Mouse (Mus musculus) small intestine, adult 2 months (tissue): ENCODE data around the gene Kcnk12. TPM values are rescaled to one million over a fixed set of nuclear protein-coding genes. Genes with fewer than 3 reads are reported as not detected.
A peak's percentile ranks its signal among the peaks of the same experiment; 100 is the strongest.

Source experiments
- H3K27ac ChIP-seq: fragments of 200-500 bp; 2 replicates; pipeline ENCODE4 v1.5.1; 2012; ENCODE audit warnings: low read depth, low read length, control low read depth, inconsistent platforms; ENCODE audit not compliant: insufficient read depth
- H3K27me3 ChIP-seq: fragments of 200-500 bp; 2 replicates; pipeline ENCODE4 v1.6.1; 2012; ENCODE audit warnings: mild to moderate bottlenecking, moderate library complexity, low read length, inconsistent platforms; ENCODE audit not compliant: control insufficient read depth, insufficient read depth
- H3K36me3 ChIP-seq: fragments of 200-500 bp; 2 replicates; pipeline ENCODE4 v1.6.1; 2012; ENCODE audit warnings: mild to moderate bottlenecking, low read length, control low read depth, inconsistent platforms; ENCODE audit not compliant: control insufficient read depth, insufficient read depth
- H3K4me1 ChIP-seq: fragments of 200-500 bp; 2 replicates; pipeline ENCODE4 v1.6.1; 2012; ENCODE audit warnings: low read length, inconsistent platforms, mixed read lengths; ENCODE audit not compliant: control insufficient read depth, insufficient read depth, insufficient read length
- H3K4me3 ChIP-seq: fragments of 200-500 bp; 2 replicates; pipeline ENCODE4 v1.5.1; 2012; ENCODE audit warnings: low read depth, mild to moderate bottlenecking, control low read depth, inconsistent platforms, low read length, moderate library complexity
- CTCF ChIP-seq: fragments of 200-500 bp; IDR thresholded peaks from 2 replicates; pipeline ENCODE4 v1.5.1; 2012; ENCODE audit warnings: low read depth, mild to moderate bottlenecking, control low read depth, inconsistent platforms, low read length, moderate library complexity, mixed read lengths; ENCODE audit not compliant: insufficient replicate concordance, insufficient read length; ENCODE audit errors: extremely low read depth
- POLR2A ChIP-seq: fragments of 200-500 bp; IDR thresholded peaks from 2 replicates; pipeline ENCODE4 v1.6.1; 2012; ENCODE audit warnings: low read depth, mild to moderate bottlenecking, control low read depth, inconsistent platforms, low read length, moderate library complexity
- WGBS: fragments of 180-500 bp; shearing (Covaris S2); methylation state at CpG from one replicate; pipeline ENCODE4 v1.1.7; 2018; 5-methylcytosine and 5-hydroxymethylcytosine counted together
- polyA plus RNA-seq: library from polyadenylated mRNA; depleted of rRNA; stranded (reverse); fragments of >200 nt; gene quantifications from 2 replicates; pipeline ENCODE4 v1.2.3, GENCODE M21; 2012

Kcnk12 gene
- polyA plus RNA-seq, 1 experiment = 0.33 TPM

GRCm38 (mm10) chr17:87785721-87786120 lies 12.1 kb downstream of the Kcnk12 start:
- Histone ChIP-seq H3K27ac (no peak overlapping the region), H3K27me3 (no peaks in the 10 kb centered on the region), H3K4me1 (no peaks in the 10 kb centered on the region), H3K36me3 (no peaks in the 10 kb centered on the region), H3K4me3 (no peak overlapping the region)
- WGBS = 94% methylated on average over 15 of the region's 15 CpGs
- TF ChIP-seq POLR2A = no peak
- TF ChIP-seq CTCF = no peak

DNA sequence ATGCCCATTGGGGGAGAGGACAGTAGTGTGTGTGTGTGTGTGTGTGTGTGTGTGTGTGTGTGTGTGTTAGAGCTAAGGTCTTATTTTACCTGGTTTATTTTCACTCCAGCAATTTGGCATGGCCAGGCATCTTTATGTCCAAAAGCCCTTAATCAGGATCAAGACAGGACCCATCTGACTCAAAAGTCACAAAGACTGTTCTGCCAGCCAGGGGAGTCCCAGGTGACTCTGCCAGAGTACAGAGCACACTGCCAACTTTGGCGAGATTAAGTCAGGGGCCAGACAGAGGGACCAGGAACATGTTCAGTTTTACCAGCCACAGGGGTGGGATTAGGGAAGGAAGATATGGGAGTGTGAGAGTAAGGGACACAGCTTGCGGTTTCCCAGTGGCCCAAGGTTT lies 12.9 kb downstream of the Kcnk12 start:
- H3K4me3 ChIP-seq = no peak overlapping the region
- H3K27me3 ChIP-seq = no peaks in the 10 kb centered on the region
- no peaks in the 10 kb centered on the region for H3K36me3 ChIP-seq
- TF ChIP-seq CTCF (no peak), POLR2A (no peak)
- no peak overlapping the region for H3K27ac ChIP-seq
- WGBS = 76% methylated on average over 2 of the region's 2 CpGs
- H3K4me1 ChIP-seq = no peaks in the 10 kb centered on the region

DNA sequence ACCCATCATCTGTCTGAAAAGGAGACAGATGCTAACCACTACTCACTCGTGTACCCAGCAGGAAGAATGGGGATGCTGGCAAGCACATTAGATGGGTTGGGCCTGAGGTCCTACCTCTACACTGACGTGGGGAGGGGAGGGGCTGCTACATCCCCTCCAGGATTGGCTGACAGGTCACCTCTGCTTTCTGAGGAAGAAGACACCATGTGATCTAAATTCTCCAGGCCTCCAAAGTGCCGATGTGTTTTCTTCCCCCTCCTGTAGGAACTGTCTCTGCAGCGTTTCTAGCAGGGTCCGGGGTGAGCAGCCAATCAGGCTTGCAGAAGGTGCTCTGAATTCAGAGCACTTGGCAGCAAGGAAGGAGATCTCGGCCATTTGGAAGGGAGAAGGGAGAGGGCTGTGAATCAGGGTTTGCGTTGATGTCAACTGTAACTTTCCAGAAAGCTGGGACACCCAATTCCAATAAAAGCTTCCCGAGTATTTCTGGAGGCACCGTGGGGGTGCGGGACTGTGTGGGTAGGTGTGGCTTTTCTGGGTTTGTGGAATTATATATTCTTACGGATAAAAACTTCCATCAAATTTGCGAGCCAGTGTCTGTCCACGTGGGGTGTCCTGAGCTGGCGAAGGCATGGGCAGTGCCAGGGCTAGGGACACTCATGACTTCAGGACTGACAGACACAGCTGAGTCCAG lies 13.5 kb downstream of the Kcnk12 start:
- WGBS = 64% methylated on average over 14 of the region's 14 CpGs
- no peak overlapping the region for H3K4me3 ChIP-seq
- no peaks in the 10 kb centered on the region for H3K27me3 ChIP-seq
- no peak overlapping the region for H3K27ac ChIP-seq
- TF ChIP-seq CTCF (no peak), POLR2A (no peak)
- H3K4me1 ChIP-seq = no peaks in the 10 kb centered on the region
- H3K36me3 ChIP-seq = no peaks in the 10 kb centered on the region

DNA sequence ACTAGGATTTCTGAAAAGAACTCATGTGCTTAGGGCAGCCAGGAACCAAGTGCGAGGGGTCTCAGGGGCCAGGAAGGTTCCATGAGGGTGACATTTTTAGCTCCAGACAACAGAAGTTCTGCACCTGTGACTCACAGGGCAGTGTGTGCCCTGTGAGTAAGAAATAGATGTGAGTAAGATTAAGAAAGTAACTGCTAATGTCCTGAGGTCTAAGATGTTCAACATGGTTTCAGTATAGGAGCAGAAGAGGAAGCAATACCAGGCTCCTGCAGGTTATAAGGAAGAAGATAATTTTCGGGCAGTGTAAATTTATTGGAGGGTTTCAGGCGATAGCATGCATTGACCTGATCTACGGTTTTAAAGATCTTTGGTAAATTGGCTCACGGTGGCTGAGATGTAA lies 16.6 kb downstream of the Kcnk12 start:
- H3K36me3 ChIP-seq = no peaks in the 10 kb centered on the region
- no peak overlapping the region for H3K27ac ChIP-seq
- WGBS = 69% methylated on average over 5 of the region's 5 CpGs
- no peak overlapping the region for H3K4me3 ChIP-seq
- H3K27me3 ChIP-seq = no peaks in the 10 kb centered on the region
- TF ChIP-seq POLR2A (no peak), CTCF (no peak)
- no peaks in the 10 kb centered on the region for H3K4me1 ChIP-seq

GRCm38 (mm10) chr17:87780164-87780563 lies 17.6 kb downstream of the Kcnk12 start:
- 56% methylated on average over 2 of the region's 2 CpGs for WGBS

GRCm38 (mm10) chr17:87774982-87775381 lies 22.8 kb downstream of the Kcnk12 start:
- Histone ChIP-seq H3K36me3 (no peaks in the 10 kb centered on the region), H3K27ac (no peak overlapping the region), H3K4me3 (no peak overlapping the region), H3K4me1 (no peaks in the 10 kb centered on the region), H3K27me3 (no peaks in the 10 kb centered on the region)
- 82% methylated on average over 8 of the region's 8 CpGs for WGBS
- TF ChIP-seq POLR2A (no peak), CTCF (no peak)

More at GRCm38 (mm10) chr17:87780164-87780563, 17.6 kb downstream of the Kcnk12 start:
- Histone ChIP-seq H3K27me3 (no peaks in the 10 kb centered on the region), H3K4me1 (no peaks in the 10 kb centered on the region), H3K4me3 (no peak overlapping the region), H3K27ac (no peak overlapping the region), H3K36me3 (no peaks in the 10 kb centered on the region)
- no peak for TF ChIP-seq POLR2A
- TF ChIP-seq CTCF = no peak

- TF ChIP-seq POLR2A = no peak
- TF ChIP-seq CTCF = peak; percentile 35; the same call in 1 of the 2 replicates
- Histone ChIP-seq H3K36me3 (no peaks in the 10 kb centered on the region), H3K27me3 (no peaks in the 10 kb centered on the region), H3K4me3 (no peak overlapping the region), H3K4me1 (no peaks in the 10 kb centered on the region), H3K27ac (no peak overlapping the region)
- 66% methylated on average over 3 of the region's 3 CpGs for WGBS
These were observed 24.6 kb downstream of the Kcnk12 start for GRCm38 (mm10) chr17:87773175-87773574.
